Mouse (Mus musculus): Measurements from ENCODE around the gene Pax2. TPM values are rescaled to one million over a fixed set of nuclear protein-coding genes. Genes with fewer than 3 reads are reported as not detected.

Gene Pax2
- polyA plus RNA-seq, 1 experiment from 2014 or later = not detected

- Histone ChIP-seq H3K4me3 (ENCODE audit: low read depth, low read length) (no peak overlapping the region), H3K4me1 (ENCODE audit: insufficient read depth, low read depth, low read length) (no peaks in the 10 kb centered on the region), H3K9ac (replicated peaks; ENCODE audit: low read depth) (no peak overlapping the region), H3K9me3 (ENCODE audit: low read length) (no peaks in the 10 kb centered on the region), H3K27ac (ENCODE audit: low read length) (no peak overlapping the region), H3K36me3 (ENCODE audit: insufficient read depth, low read length) (no peaks in the 10 kb centered on the region), H3K4me2 (replicated peaks; ENCODE audit: low read depth, low read length) (no peak overlapping the region), H3K27me3 (replicated peaks; ENCODE audit: insufficient read depth, low read length) (0 out of 2 replicates have a peak, but pooled peaks cover 3% of the 10 kb centered on the region)
- TF ChIP-seq CTCF (IDR thresholded peaks at IDR 0.05) (no peak), EP300 (IDR thresholded peaks at IDR 0.05) (no peak)
- ATAC-seq (no peak), DNase-seq (ENCODE audit: low spot score) (no peak)
- WGBS = 43% methylated on average over 13 of the region's 13 CpGs
Observed at GRCm38 (mm10) chr19:44812666-44813429, 57.0 kb downstream of the Pax2 start.

- H3K4me1 ChIP-seq (ENCODE audit: insufficient read depth, low read depth, low read length) = no peaks in the 10 kb centered on the region
- no peak overlapping the region for H3K9ac ChIP-seq (replicated peaks; ENCODE audit: low read depth)
- 86% methylated on average over 3 of the region's 3 CpGs for WGBS
- 0 out of 2 replicates have a peak, but pooled peaks cover 3% of the 10 kb centered on the region for H3K27me3 ChIP-seq (replicated peaks; ENCODE audit: insufficient read depth, low read length)
- no peak overlapping the region for H3K4me2 ChIP-seq (replicated peaks; ENCODE audit: low read depth, low read length)
- no peaks in the 10 kb centered on the region for H3K9me3 ChIP-seq (ENCODE audit: low read length)
- ATAC-seq (no peak), DNase-seq (ENCODE audit: low spot score) (no peak)
- H3K4me3 ChIP-seq (ENCODE audit: low read depth, low read length) = no peak overlapping the region
- TF ChIP-seq EP300 (IDR thresholded peaks at IDR 0.05) (no peak), CTCF (IDR thresholded peaks at IDR 0.05) (no peak)
- no peak overlapping the region for H3K27ac ChIP-seq (ENCODE audit: low read length)
- H3K36me3 ChIP-seq (ENCODE audit: insufficient read depth, low read length) = no peaks in the 10 kb centered on the region
Observed at GRCm38 (mm10) chr19:44815111-44815510, 59.3 kb downstream of the Pax2 start.

- ATAC-seq (no peak), DNase-seq (ENCODE audit: low spot score) (no peak)
- Histone ChIP-seq H3K4me2 (replicated peaks; ENCODE audit: low read depth, low read length) (no peak overlapping the region), H3K27me3 (replicated peaks; ENCODE audit: insufficient read depth, low read length) (0 out of 2 replicates have a peak, but pooled peaks cover 3% of the 10 kb centered on the region), H3K36me3 (ENCODE audit: insufficient read depth, low read length) (no peaks in the 10 kb centered on the region), H3K9me3 (ENCODE audit: low read length) (no peaks in the 10 kb centered on the region), H3K9ac (replicated peaks; ENCODE audit: low read depth) (no peak overlapping the region), H3K4me3 (ENCODE audit: low read depth, low read length) (no peak overlapping the region), H3K27ac (ENCODE audit: low read length) (no peak overlapping the region), H3K4me1 (ENCODE audit: insufficient read depth, low read depth, low read length) (no peaks in the 10 kb centered on the region)
- TF ChIP-seq EP300 (IDR thresholded peaks at IDR 0.05) (no peak), CTCF (IDR thresholded peaks at IDR 0.05) (no peak)
- WGBS = 76% methylated on average over 14 of the region's 14 CpGs
Observed at GRCm38 (mm10) chr19:44817403-44818128, 61.7 kb downstream of the Pax2 start.

GRCm38 (mm10) chr19:44818676-44819075 lies 62.8 kb downstream of the Pax2 start:
- Histone ChIP-seq H3K9me3 (ENCODE audit: low read length) (no peaks in the 10 kb centered on the region), H3K27me3 (replicated peaks; ENCODE audit: insufficient read depth, low read length) (0 out of 2 replicates have a peak, but pooled peaks cover 3% of the 10 kb centered on the region), H3K27ac (ENCODE audit: low read length) (no peak overlapping the region), H3K9ac (replicated peaks; ENCODE audit: low read depth) (no peak overlapping the region), H3K4me3 (ENCODE audit: low read depth, low read length) (no peak overlapping the region), H3K4me2 (replicated peaks; ENCODE audit: low read depth, low read length) (no peak overlapping the region), H3K4me1 (ENCODE audit: insufficient read depth, low read depth, low read length) (no peaks in the 10 kb centered on the region), H3K36me3 (ENCODE audit: insufficient read depth, low read length) (no peaks in the 10 kb centered on the region)
- DNase-seq (ENCODE audit: low spot score) (no peak), ATAC-seq (no peak)
- TF ChIP-seq CTCF (IDR thresholded peaks at IDR 0.05) = no peak
- no peak for TF ChIP-seq EP300 (IDR thresholded peaks at IDR 0.05)
- 65% methylated on average over 6 of the region's 6 CpGs for WGBS

- no peak for ATAC-seq
- 38% methylated on average over 3 of the region's 3 CpGs for WGBS
Observed at GRCm38 (mm10) chr19:44821581-44821980, 65.7 kb downstream of the Pax2 start.

GRCm38 (mm10) chr19:44822295-44822694 lies 66.5 kb downstream of the Pax2 start:
- Histone ChIP-seq H3K4me2 (replicated peaks; ENCODE audit: low read depth, low read length) (no peak overlapping the region), H3K27ac (ENCODE audit: low read length) (no peak overlapping the region), H3K36me3 (ENCODE audit: insufficient read depth, low read length) (no peaks in the 10 kb centered on the region), H3K9me3 (ENCODE audit: low read length) (no peaks in the 10 kb centered on the region), H3K4me1 (ENCODE audit: insufficient read depth, low read depth, low read length) (no peaks in the 10 kb centered on the region), H3K27me3 (replicated peaks; ENCODE audit: insufficient read depth, low read length) (0 out of 2 replicates have a peak, but pooled peaks cover 3% of the 10 kb centered on the region), H3K4me3 (ENCODE audit: low read depth, low read length) (no peak overlapping the region), H3K9ac (replicated peaks; ENCODE audit: low read depth) (no peak overlapping the region)
- WGBS = 66% methylated on average over 5 of the region's 5 CpGs
- ATAC-seq (no peak), DNase-seq (ENCODE audit: low spot score) (no peak)
- TF ChIP-seq EP300 (IDR thresholded peaks at IDR 0.05) = no peak
- no peak for TF ChIP-seq CTCF (IDR thresholded peaks at IDR 0.05)

More at GRCm38 (mm10) chr19:44821581-44821980, 65.7 kb downstream of the Pax2 start:
- 0 out of 2 replicates have a peak, but pooled peaks cover 3% of the 10 kb centered on the region for H3K27me3 ChIP-seq (replicated peaks; ENCODE audit: insufficient read depth, low read length)
- no peak overlapping the region for H3K9ac ChIP-seq (replicated peaks; ENCODE audit: low read depth)
- no peaks in the 10 kb centered on the region for H3K4me1 ChIP-seq (ENCODE audit: insufficient read depth, low read depth, low read length)
- H3K4me3 ChIP-seq (ENCODE audit: low read depth, low read length) = no peak overlapping the region
- H3K9me3 ChIP-seq (ENCODE audit: low read length) = no peaks in the 10 kb centered on the region
- TF ChIP-seq CTCF (IDR thresholded peaks at IDR 0.05) (no peak), EP300 (IDR thresholded peaks at IDR 0.05) (no peak)
- no peak overlapping the region for H3K4me2 ChIP-seq (replicated peaks; ENCODE audit: low read depth, low read length)
- no peaks in the 10 kb centered on the region for H3K36me3 ChIP-seq (ENCODE audit: insufficient read depth, low read length)
- no peak for DNase-seq (ENCODE audit: low spot score)
- H3K27ac ChIP-seq (ENCODE audit: low read length) = no peak overlapping the region
